In genomic region chr1:153940986-153941385, GRCm38 (mm10) we compare ENCODE assay signal across 14 mouse cellular contexts.
DNase-seq lines count a peak whose midpoint lies in the region; ATAC-seq lines count a peak whose summit lies in the region.
"Had no signal": no experiment of that assay in that cellular context is flagged by ENCODE, and none has a peak within 500 bp of the region (broad histone marks: within the 10 kb centered on the region; RNA-seq: fewer than 3 reads in every experiment).

No protein-coding gene starts in this region.

- ATAC-seq in frontal cortex, adult (ENCODE audit: low TSS enrichment) = peak; percentile 99
- ATAC-seq: forebrain, embryonic 13.5 days had no signal

- DNase-seq in frontal cortex, postnatal 25 days (ENCODE audit: low spot score in 2 of 2) = no peak
- peak; percentile 32 to 44 for DNase-seq in left cerebral cortex, adult 9 months (ENCODE audit: low spot score in 2 of 2)
- DNase-seq in left cerebral cortex, adult 11 months (ENCODE audit: low spot score) = no peak
- DNase-seq in right cerebral cortex, adult 18-20 months = peak; percentile 60
- no peak for DNase-seq in right cerebral cortex, postnatal 14 days
- DNase-seq in telencephalon, adult 2 months (ENCODE audit: low read depth, low spot score) = peak; percentile 74
- DNase-seq: adrenal gland, postnatal 10 days; cerebellum, adult 18-20 months; cerebellum, adult 9-11 months; cerebellum, postnatal 36 days; gastrocnemius, adult 2 months; gastrocnemius, postnatal 25 days had no signal

Comparison
In these comparisons a context has a peak if more than half of its experiments do, and no peak if none do; other contexts are left out.
1. DNase-seq: peak in left cerebral cortex, adult 9 months (2 of 2), right cerebral cortex, adult 18-20 months (single experiment) and telencephalon, adult 2 months (single experiment); none in frontal cortex, postnatal 25 days (0 of 2), left cerebral cortex, adult 11 months (single experiment) and right cerebral cortex, postnatal 14 days (single experiment).